8 mouse cellular contexts compared by ENCODE assay signal in genomic region chr7:130949331-130949751, GRCm38 (mm10). TPM values are rescaled to one million over a fixed set of nuclear protein-coding genes. Genes with fewer than 3 reads are reported as not detected.
DNase-seq lines count a peak whose midpoint lies in the region; ATAC-seq and TF ChIP-seq lines count a peak whose summit lies in the region.
"Had no signal": no experiment of that assay in that cellular context is flagged by ENCODE, and none has a peak within 500 bp of the region (broad histone marks: within the 10 kb centered on the region; RNA-seq: fewer than 3 reads in every experiment).

No protein-coding gene starts in this region.

- intact Hi-C loops in left cerebral cortex, postnatal 10 days (cut with DNase I), result no loop called here

- H3K4me1 ChIP-seq in neural tube, embryonic 15.5 days, result peaks cover 5% of the 10 kb centered on the region
- peaks cover 7% of the 10 kb centered on the region; the same call in 1 of the 2 replicates for H3K4me1 ChIP-seq in cerebellum, adult 2 months (ENCODE audit: control insufficient read depth, insufficient read depth, low read length)
- peaks cover 57% of the 10 kb centered on the region for H3K4me1 ChIP-seq in heart, embryonic 10.5 days
- peaks cover 3% of the 10 kb centered on the region; the same call in 1 of the 2 replicates for H3K4me1 ChIP-seq in stomach, embryonic 15.5 days
- H3K4me1 ChIP-seq: liver, embryonic 15.5 days had no signal

- no peak for TF ChIP-seq POLR2A in cerebellum, adult 2 months (IDR thresholded peaks at IDR 0.05; ENCODE audit: borderline replicate concordance, insufficient read depth, low read length)

- no peaks in the 10 kb centered on the region for H3K9me3 ChIP-seq in neural tube, embryonic 15.5 days (replicated peaks)
- H3K9me3 ChIP-seq in heart, embryonic 10.5 days, result no peaks in the 10 kb centered on the region
- no peaks in the 10 kb centered on the region for H3K9me3 ChIP-seq in stomach, embryonic 15.5 days
- H3K9me3 ChIP-seq: liver, embryonic 15.5 days had no signal

- H3K4me3 ChIP-seq in neural tube, embryonic 15.5 days (replicated peaks), result no peak overlapping the region
- no peak overlapping the region for H3K4me3 ChIP-seq in cerebellum, adult 2 months (replicated peaks; ENCODE audit: insufficient read depth, low read depth, low read length)
- peak overlapping the region; percentile 38; the same call in 1 of the 2 replicates for H3K4me3 ChIP-seq in heart, embryonic 10.5 days
- H3K4me3 ChIP-seq in stomach, embryonic 15.5 days (replicated peaks), result no peak overlapping the region
- H3K4me3 ChIP-seq: liver, embryonic 15.5 days had no signal

- 56% methylated on average over 8 of the region's 8 CpGs for WGBS in neural tube, embryonic 15.5 days
- 5% methylated on average over 8 of the region's 8 CpGs for WGBS in cerebellum, adult 2 months
- WGBS in heart, embryonic 10.5 days, result 24% methylated on average over 8 of the region's 8 CpGs
- 39% methylated on average over 8 of the region's 8 CpGs for WGBS in stomach, embryonic 15.5 days

- no peaks in the 10 kb centered on the region for H3K36me3 ChIP-seq in neural tube, embryonic 15.5 days
- no peaks in the 10 kb centered on the region for H3K36me3 ChIP-seq in heart, embryonic 10.5 days
- H3K36me3 ChIP-seq in stomach, embryonic 15.5 days, result no peaks in the 10 kb centered on the region
- H3K36me3 ChIP-seq: liver, embryonic 15.5 days had no signal

- TF ChIP-seq CTCF in cerebellum, adult 2 months (IDR thresholded peaks at IDR 0.05; ENCODE audit: borderline replicate concordance, insufficient read depth, low read depth, low read length), result no peak

- no peak for ATAC-seq in neural tube, embryonic 15.5 days (ENCODE audit: low FRiP score)
- ATAC-seq in stomach, embryonic 15.5 days (ENCODE audit: insufficient read depth, low FRiP score, low read depth), result peak; percentile 42; the same call in 1 of the 2 replicates

- H3K9ac ChIP-seq in neural tube, embryonic 15.5 days (replicated peaks), result no peak overlapping the region
- H3K9ac ChIP-seq in stomach, embryonic 15.5 days, result no peak overlapping the region
- H3K9ac ChIP-seq: liver, embryonic 15.5 days had no signal

- H3K4me2 ChIP-seq in neural tube, embryonic 15.5 days, result no peak overlapping the region
- H3K4me2 ChIP-seq in stomach, embryonic 15.5 days, result no peak overlapping the region
- H3K4me2 ChIP-seq: liver, embryonic 15.5 days had no signal

- DNase-seq in neural tube, embryonic 10.5 days (ENCODE audit: extremely low spot score, low spot score), result no peak
- peak; percentile 71 to 82 for DNase-seq in cerebellum, adult 2 months
- no peak for DNase-seq in heart, embryonic 10.5 days (ENCODE audit: low spot score)
- DNase-seq in left cerebral cortex, postnatal 10 days (ENCODE audit: extremely low spot score in 1 of 2, low spot score in 2 of 2), result peak; percentile 44 to 60
- no peak for DNase-seq in urinary bladder, adult 2 months (ENCODE audit: low spot score)

- H3K27ac ChIP-seq in neural tube, embryonic 15.5 days (replicated peaks), result peak overlapping the region; percentile 18; the same call in 1 of the 2 replicates
- no peak overlapping the region for H3K27ac ChIP-seq in cerebellum, adult 2 months (ENCODE audit: insufficient read depth, low read length)
- peak overlapping the region; percentile 89 for H3K27ac ChIP-seq in heart, embryonic 10.5 days
- peak overlapping the region; percentile 44; the same call in 1 of the 2 replicates for H3K27ac ChIP-seq in stomach, embryonic 15.5 days
- H3K27ac ChIP-seq: liver, embryonic 15.5 days had no signal

- H3K27me3 ChIP-seq in neural tube, embryonic 15.5 days (replicated peaks), result 0 out of 2 replicates have a peak, but pooled peaks cover 2% of the 10 kb centered on the region
- H3K27me3 ChIP-seq in cerebellum, adult 2 months (ENCODE audit: control insufficient read depth, insufficient read depth, low read length), result no peaks in the 10 kb centered on the region
- H3K27me3 ChIP-seq in heart, embryonic 10.5 days (ENCODE audit: insufficient read depth, poor library complexity, severe bottlenecking), result no peaks in the 10 kb centered on the region
- H3K27me3 ChIP-seq in stomach, embryonic 15.5 days (replicated peaks), result no peaks in the 10 kb centered on the region
- H3K27me3 ChIP-seq: liver, embryonic 15.5 days had no signal

RNA-seq across cellular contexts. Expression of gene Htra1, which starts 13.4 kb away (rescaled TPM):
- polyA plus RNA-seq in neural tube, embryonic 15.5 days (2015; fragmentation: Nextera tagmentation; extraction: Ambion mirVana), result 23.7 and 25.1 TPM in 2 replicates
- polyA plus RNA-seq in cerebellum, adult 2 months (2012; rRNA removed), result 188 and 231 TPM in 2 replicates
- polyA plus RNA-seq in heart, embryonic 10.5 days (2016; fragmentation: Nextera tagmentation; extraction: Ambion mirVana), result 7.7 and 20.0 TPM in 2 replicates
- total RNA-seq in left cerebral cortex, postnatal 10 days (2021), result 100 to 1,000 TPM; 139 to 187 TPM
- polyA plus RNA-seq in stomach, embryonic 15.5 days (2015; fragmentation: Nextera tagmentation; extraction: Ambion mirVana), result 23.4 and 27.8 TPM in 2 replicates
- polyA plus RNA-seq in urinary bladder, adult 2 months (2012; rRNA removed), result 184 and 275 TPM in 2 replicates

Comparison
In these comparisons a context has a peak if more than half of its experiments do, and no peak if none do; other contexts are left out.
1. DNase-seq: peak in cerebellum, adult 2 months (2 of 2) and left cerebral cortex, postnatal 10 days (2 of 2); none in neural tube, embryonic 10.5 days (single experiment), heart, embryonic 10.5 days (single experiment) and urinary bladder, adult 2 months (single experiment).